Mouse (Mus musculus) E14TG2a.4 (cell line): ENCODE results near the gene Tecpr1.

ENCODE experiments used
- H3K27me3 ChIP-seq: 2 replicates; pipeline ENCODE4 v1.6.1; 2014; ENCODE audit warnings: low read length, control low read depth; ENCODE audit not compliant: insufficient read depth
- H3K36me3 ChIP-seq: 2 replicates; pipeline ENCODE4 v1.6.1; 2014; ENCODE audit warnings: low read length, control low read depth; ENCODE audit not compliant: insufficient read depth
- H3K4me1 ChIP-seq: replicated peaks from 2 replicates; pipeline ENCODE4 v1.6.1; 2014; ENCODE audit warnings: low read depth, low read length, control low read depth
- H3K4me3 ChIP-seq: replicated peaks from 2 replicates; pipeline ENCODE4 v1.5.1; 2014; ENCODE audit warnings: mild to moderate bottlenecking, low read length
- H3K9me3 ChIP-seq: 2 replicates; pipeline ENCODE4 v1.6.1; 2014; ENCODE audit warnings: low read length, control low read depth
- CTCF ChIP-seq: conservative IDR thresholded peaks from 2 replicates; pipeline ENCODE4 v1.5.1; 2014; ENCODE audit warnings: low read length
- NANOG ChIP-seq: IDR thresholded peaks from 2 replicates; pipeline ENCODE4 v1.6.1; 2014; ENCODE audit warnings: borderline replicate concordance, low read length, mixed read lengths
- POU5F1 ChIP-seq: IDR thresholded peaks from 2 replicates; pipeline ENCODE4 v1.6.1; 2014; ENCODE audit warnings: low read length, borderline replicate concordance

The Tecpr1 gene

GRCm38 (mm10) chr5:144226220-144226619, 2.8 kb upstream of the Tecpr1 start:
- 0 out of 2 replicates have a peak, but pooled peaks cover 2% of the 10 kb centered on the region for H3K27me3 ChIP-seq
- no peak for TF ChIP-seq NANOG
- H3K4me1 ChIP-seq: peaks cover 42% of the 10 kb centered on the region
- H3K4me3 ChIP-seq: peak overlapping the region; percentile 70
- no peaks in the 10 kb centered on the region for H3K36me3 ChIP-seq
- H3K9me3 ChIP-seq: peaks cover 11% of the 10 kb centered on the region

GRCm38 (mm10) chr5:144223899-144224816, 743 bp upstream of the Tecpr1 start:
- peaks cover 62% of the 10 kb centered on the region for H3K4me1 ChIP-seq

GRCm38 (mm10) chr5:144222811-144223502, 458 bp downstream of the Tecpr1 start:
- peak overlapping the region; percentile 90 for H3K4me3 ChIP-seq
- no peaks in the 10 kb centered on the region for H3K36me3 ChIP-seq
- TF ChIP-seq NANOG (no peak), CTCF (no peak), POU5F1 (no peak)
- no peaks in the 10 kb centered on the region for H3K9me3 ChIP-seq
- 0 out of 2 replicates have a peak, but pooled peaks cover 2% of the 10 kb centered on the region for H3K27me3 ChIP-seq
- peaks cover 74% of the 10 kb centered on the region for H3K4me1 ChIP-seq

More at GRCm38 (mm10) chr5:144223899-144224816, 743 bp upstream of the Tecpr1 start:
- TF ChIP-seq CTCF (no peak), POU5F1 (no peak), NANOG (no peak)
- no peaks in the 10 kb centered on the region for H3K9me3 ChIP-seq
- H3K4me3 ChIP-seq: peak overlapping the region; percentile 90
- 0 out of 2 replicates have a peak, but pooled peaks cover 2% of the 10 kb centered on the region for H3K27me3 ChIP-seq
- H3K36me3 ChIP-seq: no peaks in the 10 kb centered on the region

GRCm38 (mm10) chr5:144221305-144221704, 2.1 kb downstream of the Tecpr1 start:
- H3K36me3 ChIP-seq: peaks cover 2% of the 10 kb centered on the region; the same call in 1 of the 2 replicates
- H3K27me3 ChIP-seq: 0 out of 2 replicates have a peak, but pooled peaks cover 2% of the 10 kb centered on the region
- TF ChIP-seq CTCF (no peak), POU5F1 (no peak), NANOG (no peak)
- H3K9me3 ChIP-seq: no peaks in the 10 kb centered on the region
- H3K4me1 ChIP-seq: peaks cover 71% of the 10 kb centered on the region
- no peak overlapping the region for H3K4me3 ChIP-seq

- peaks cover 7% of the 10 kb centered on the region; the same call in 1 of the 2 replicates for H3K36me3 ChIP-seq
- TF ChIP-seq CTCF (no peak), NANOG (no peak), POU5F1 (no peak)
- 0 out of 2 replicates have a peak, but pooled peaks cover 2% of the 10 kb centered on the region for H3K27me3 ChIP-seq
- peaks cover 67% of the 10 kb centered on the region for H3K4me1 ChIP-seq
- peak overlapping the region; percentile 48; the same call in 1 of the 2 replicates for H3K4me3 ChIP-seq
- no peaks in the 10 kb centered on the region for H3K9me3 ChIP-seq
Measured at GRCm38 (mm10) chr5:144219936-144220335, 3.5 kb downstream of the Tecpr1 start.

GRCm38 (mm10) chr5:144219306-144219705, 4.1 kb downstream of the Tecpr1 start:
- TF ChIP-seq CTCF (no peak), POU5F1 (no peak), NANOG (no peak)
- peaks cover 7% of the 10 kb centered on the region; the same call in 1 of the 2 replicates for H3K36me3 ChIP-seq

GRCm38 (mm10) chr5:144218061-144218460, 5.4 kb downstream of the Tecpr1 start:
- Histone ChIP-seq H3K9me3 (no peaks in the 10 kb centered on the region), H3K4me3 (no peak overlapping the region), H3K27me3 (no peaks in the 10 kb centered on the region), H3K4me1 (peaks cover 74% of the 10 kb centered on the region), H3K36me3 (peaks cover 7% of the 10 kb centered on the region)
- TF ChIP-seq CTCF: no peak
- TF ChIP-seq POU5F1: no peak
- no peak for TF ChIP-seq NANOG

More at GRCm38 (mm10) chr5:144219306-144219705, 4.1 kb downstream of the Tecpr1 start:
- Histone ChIP-seq H3K9me3 (no peaks in the 10 kb centered on the region), H3K4me3 (peak overlapping the region; percentile 48; the same call in 1 of the 2 replicates), H3K27me3 (0 out of 2 replicates have a peak, but pooled peaks cover under 1% of the 10 kb centered on the region), H3K4me1 (peaks cover 68% of the 10 kb centered on the region)

GRCm38 (mm10) chr5:144215992-144216391, 7.4 kb downstream of the Tecpr1 start:
- peaks cover 69% of the 10 kb centered on the region for H3K4me1 ChIP-seq
- no peaks in the 10 kb centered on the region for H3K27me3 ChIP-seq
- H3K4me3 ChIP-seq: no peak overlapping the region
- TF ChIP-seq CTCF: no peak
- TF ChIP-seq NANOG: no peak
- TF ChIP-seq POU5F1: no peak
- H3K36me3 ChIP-seq: peaks cover 15% of the 10 kb centered on the region
- H3K9me3 ChIP-seq: no peaks in the 10 kb centered on the region
